Mouse (Mus musculus) ovary, postnatal 36 days (tissue): ENCODE measurements around the gene Uqcrq.
"Not testable (repeated sequence)": the region's sequence is repeated elsewhere in the genome, so short reads cannot be mapped to it uniquely, and the experiment has no call there.

ENCODE experiments used
- DNase-seq: peaks from one replicate; pipeline ENCODE4 v3.0.0; 2022; ENCODE audit warnings: low spot score, mixed read lengths

The Uqcrq gene

GRCm38 (mm10) chr11:53451361-53451760, 20.7 kb upstream of the Uqcrq start:
- no peak for DNase-seq

- DNase-seq: no peak
Observed at GRCm38 (mm10) chr11:53450070-53450705, 19.6 kb upstream of the Uqcrq start.

GRCm38 (mm10) chr11:53448529-53448928, 17.9 kb upstream of the Uqcrq start:
- DNase-seq: peak; percentile 53

- DNase-seq: no peak
Observed at GRCm38 (mm10) chr11:53447996-53448395, 17.4 kb upstream of the Uqcrq start.

- DNase-seq: no peak
Observed at GRCm38 (mm10) chr11:53446183-53446582, 15.6 kb upstream of the Uqcrq start.

GRCm38 (mm10) chr11:53445562-53445961, 14.9 kb upstream of the Uqcrq start:
- DNase-seq: no peak

GRCm38 (mm10) chr11:53443861-53444260, 13.2 kb upstream of the Uqcrq start:
- DNase-seq: no peak

- DNase-seq: peak; percentile 66
Observed at GRCm38 (mm10) chr11:53441921-53442320, 11.3 kb upstream of the Uqcrq start.

GRCm38 (mm10) chr11:53436338-53436737, 5.7 kb upstream of the Uqcrq start:
- DNase-seq: no peak

GRCm38 (mm10) chr11:53435504-53435903, 4.9 kb upstream of the Uqcrq start:
- DNase-seq: no peak

- DNase-seq: no peak
Observed at GRCm38 (mm10) chr11:53433057-53433456, 2.4 kb upstream of the Uqcrq start.

- DNase-seq: no peak
Observed at GRCm38 (mm10) chr11:53431347-53432056, 871 bp upstream of the Uqcrq start.

GRCm38 (mm10) chr11:53430300-53430669, 346 bp downstream of the Uqcrq start:
- no peak for DNase-seq

- no peak for DNase-seq
Observed at GRCm38 (mm10) chr11:53429182-53429581, 1.4 kb downstream of the Uqcrq start.

GRCm38 (mm10) chr11:53428716-53429057, 1.9 kb downstream of the Uqcrq start:
- DNase-seq: no peak

GRCm38 (mm10) chr11:53427993-53428715, 2.5 kb downstream of the Uqcrq start:
- no peak for DNase-seq

GRCm38 (mm10) chr11:53426914-53427313, 3.7 kb downstream of the Uqcrq start:
- DNase-seq: not testable (repeated sequence)

GRCm38 (mm10) chr11:53425711-53426255, 4.8 kb downstream of the Uqcrq start:
- no peak for DNase-seq

- no peak for DNase-seq
Observed at GRCm38 (mm10) chr11:53425251-53425650, 5.4 kb downstream of the Uqcrq start.

GRCm38 (mm10) chr11:53424826-53425225, 5.8 kb downstream of the Uqcrq start:
- DNase-seq: no peak

GRCm38 (mm10) chr11:53423036-53423435, 7.6 kb downstream of the Uqcrq start, which contains the start of gene Leap2:
Gene Leap2 (minus strand): TSS chr11:53423170.
- no peak for DNase-seq

- no peak for DNase-seq
Observed at GRCm38 (mm10) chr11:53418048-53418447, 12.6 kb downstream of the Uqcrq start.

- DNase-seq: no peak
Observed at GRCm38 (mm10) chr11:53413871-53414270, 16.8 kb downstream of the Uqcrq start.
